Mouse (Mus musculus) megakaryocyte progenitor cell, adult 5-6 weeks (primary cell): ENCODE measurements around the gene Phactr4. TPM values are rescaled to one million over a fixed set of nuclear protein-coding genes. Genes with fewer than 3 reads are reported as not detected.
"Not testable (repeated sequence)": the region's sequence is repeated elsewhere in the genome, so short reads cannot be mapped to it uniquely, and the experiment has no call there.

Experiments
- ATAC-seq: replicated peaks from 2 replicates; pipeline ENCODE4 v1.8.0; 2016; ENCODE audit warnings: mild to moderate bottlenecking, moderate TSS enrichment, inconsistent platforms; ENCODE audit not compliant: poor library complexity
- total RNA-seq, 2 experiments: library from RNA; stranded (forward) in 1 of 2; stranded (reverse) in 1 of 2; fragments of 157-497, 149-512 nt in 1 of 2; fragments of 200-1000 nt in 1 of 2; gene quantifications; 2 replicates each; pipeline versions ENCODE4 v1.2.3 to v1.2.4; 2015 to 2017

Phactr4 gene
- total RNA-seq, 2 experiments from 2014 or later = 8.9 to 28.4 TPM

DNA sequence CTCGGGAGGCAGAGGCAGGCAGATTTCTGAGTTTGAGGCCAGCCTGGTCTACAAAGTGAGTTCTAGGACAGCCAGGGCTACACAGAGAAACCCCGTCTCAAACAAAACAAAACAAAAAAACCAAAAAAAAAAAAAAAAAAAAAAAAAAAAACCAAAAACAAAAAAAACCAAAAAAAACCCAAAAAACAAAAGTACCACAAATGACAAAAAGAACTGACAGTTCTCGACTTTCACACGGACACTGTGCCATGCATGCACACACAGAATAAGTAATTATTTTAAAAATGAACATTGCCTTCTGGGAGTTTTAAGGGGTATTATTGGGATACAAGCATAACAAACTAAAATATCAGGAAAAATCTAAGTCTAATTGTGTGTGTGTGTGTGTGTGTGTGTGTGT, 9.0 kb downstream of the Phactr4 start:
- ATAC-seq = not testable (repeated sequence)

DNA sequence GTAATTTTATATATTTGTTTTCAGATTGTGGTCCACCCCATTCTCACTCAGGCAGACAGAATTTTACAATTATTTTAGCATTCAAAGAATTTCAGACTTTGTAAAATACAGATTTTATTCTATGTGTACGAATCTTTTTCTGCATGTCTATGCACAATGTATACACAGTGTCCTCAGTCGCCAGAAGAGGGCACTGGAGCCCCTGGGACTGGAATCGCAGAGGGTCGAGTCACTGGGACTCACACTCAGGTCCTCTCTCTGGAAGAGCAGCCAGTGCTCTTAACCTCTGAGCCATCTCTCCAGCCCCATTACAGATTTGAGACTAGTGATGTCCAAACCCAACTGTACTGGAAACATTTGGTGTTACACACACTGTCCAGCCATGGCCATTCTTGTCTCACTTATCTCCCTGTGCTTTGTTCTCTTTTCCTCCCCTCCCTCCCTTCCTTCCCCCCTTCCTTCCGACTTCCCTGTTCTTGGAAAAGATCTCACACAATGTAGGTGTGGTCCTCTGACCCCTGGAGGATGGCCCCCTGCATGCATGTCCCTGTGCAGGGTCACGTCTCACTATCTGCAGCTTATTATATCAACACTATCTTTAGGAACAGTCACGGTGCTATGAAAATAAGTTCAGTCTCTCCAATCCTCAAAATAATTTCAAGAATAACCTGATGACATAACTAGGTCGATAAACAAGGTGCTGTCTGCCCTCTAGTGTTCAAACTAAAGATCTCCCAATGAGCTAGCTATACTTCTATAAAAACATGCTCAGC, 10.8 kb downstream of the Phactr4 start:
- ATAC-seq = peak; percentile 92

GRCm38 (mm10) chr4:132409587-132410229, 12.6 kb downstream of the Phactr4 start:
- no peak; the same call in 1 of the 2 replicates for ATAC-seq

- no peak for ATAC-seq
Measured at GRCm38 (mm10) chr4:132406393-132407189, 15.7 kb downstream of the Phactr4 start.

GRCm38 (mm10) chr4:132404588-132404987, 17.7 kb downstream of the Phactr4 start:
- ATAC-seq = no peak

- ATAC-seq = peak; percentile 70
Measured at GRCm38 (mm10) chr4:132403063-132403660, 19.1 kb downstream of the Phactr4 start.

GRCm38 (mm10) chr4:132401016-132401415, 21.3 kb downstream of the Phactr4 start:
- no peak for ATAC-seq

DNA sequence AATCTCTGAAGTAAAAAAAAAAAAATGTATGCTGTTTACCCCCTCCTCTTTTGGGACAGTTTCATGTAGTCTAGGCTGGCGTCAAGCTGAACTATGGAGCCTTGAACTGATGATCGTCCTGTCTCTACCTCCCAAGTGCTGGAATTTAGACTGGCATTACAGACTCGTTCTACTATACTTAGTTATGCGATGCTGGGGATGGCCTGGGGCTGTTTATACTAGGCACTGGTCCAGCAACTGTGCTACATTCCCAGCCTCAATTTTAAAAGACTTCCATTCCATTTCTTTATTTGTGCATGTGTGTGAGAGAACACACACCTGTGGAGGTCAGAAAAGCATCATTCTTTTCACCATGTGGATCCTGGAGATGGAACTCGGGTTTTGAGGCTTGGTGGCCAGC, 23.4 kb downstream of the Phactr4 start:
- ATAC-seq = no peak

GRCm38 (mm10) chr4:132398045-132398774, 24.1 kb downstream of the Phactr4 start:
- ATAC-seq = peak; percentile 92

- ATAC-seq = peak; percentile 49; the same call in 1 of the 2 replicates
Measured at GRCm38 (mm10) chr4:132397120-132397519, 25.2 kb downstream of the Phactr4 start.

DNA sequence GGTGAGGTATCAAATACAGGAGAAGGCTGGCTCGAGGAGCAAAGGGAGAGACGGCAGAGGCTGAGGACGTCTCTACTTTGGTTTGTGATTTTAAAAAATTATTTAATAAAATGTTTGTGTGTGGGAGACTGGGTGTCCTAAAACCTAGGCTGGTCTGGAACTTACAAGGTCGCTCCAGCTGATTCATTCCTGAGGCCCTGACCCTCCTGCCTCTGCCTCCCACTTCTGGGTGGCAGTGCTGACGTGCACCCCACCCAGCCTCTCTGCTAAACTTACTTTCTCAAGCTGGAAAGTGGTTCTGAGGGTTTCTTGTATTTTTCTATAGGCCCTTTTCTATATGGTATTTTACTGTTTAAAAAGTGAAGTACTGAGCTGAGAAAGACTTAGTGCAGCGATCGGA, 26.0 kb downstream of the Phactr4 start:
- ATAC-seq = no peak

GRCm38 (mm10) chr4:132391063-132391740, 31.1 kb downstream of the Phactr4 start:
- peak; percentile 96 for ATAC-seq

GRCm38 (mm10) chr4:132389302-132389701, 33.0 kb downstream of the Phactr4 start:
- no peak for ATAC-seq

DNA sequence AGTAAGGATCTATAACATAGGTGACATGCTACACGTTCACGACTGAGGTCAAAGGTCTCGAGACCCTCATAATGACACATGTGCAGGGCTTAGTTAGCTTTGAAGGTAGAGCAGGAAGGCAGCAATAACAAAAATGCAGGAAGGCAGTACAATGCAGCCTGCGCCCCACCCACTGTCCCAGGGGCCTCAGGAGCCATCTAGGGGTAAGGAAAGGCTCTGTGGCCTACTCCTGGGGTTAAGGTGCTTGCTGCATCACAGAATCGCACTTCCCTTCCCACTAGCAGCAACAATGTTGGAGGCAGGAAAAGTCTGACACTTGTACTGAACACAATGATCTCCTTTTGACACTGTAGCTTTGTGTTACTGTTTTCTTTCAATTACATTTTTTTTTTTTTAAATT, 34.7 kb downstream of the Phactr4 start:
- ATAC-seq = no peak

- no peak for ATAC-seq
Measured at GRCm38 (mm10) chr4:132386846-132387245, 35.4 kb downstream of the Phactr4 start.

GRCm38 (mm10) chr4:132385771-132386410, 36.4 kb downstream of the Phactr4 start:
- ATAC-seq = no peak

GRCm38 (mm10) chr4:132383455-132383854, 38.8 kb downstream of the Phactr4 start:
- no peak for ATAC-seq

DNA sequence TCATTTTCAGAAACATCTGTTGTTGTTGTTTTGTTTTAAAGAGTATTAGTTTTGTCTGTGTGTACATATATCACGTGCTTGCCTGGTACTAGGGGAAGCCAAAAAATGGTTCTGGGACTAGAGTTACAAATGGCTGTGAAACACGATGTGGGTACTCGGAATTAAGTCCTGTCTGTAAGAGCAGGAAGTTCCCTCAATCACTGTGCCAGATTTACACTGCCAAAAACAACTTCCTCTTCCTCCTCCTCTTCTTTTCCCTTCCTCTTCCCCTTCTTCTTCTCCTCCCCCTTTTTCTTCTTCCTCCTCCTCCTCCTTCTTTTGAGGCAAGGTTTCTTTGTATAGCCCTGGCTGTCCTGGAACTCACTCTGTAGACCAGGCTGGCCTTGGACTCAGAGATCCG, 40.0 kb downstream of the Phactr4 start:
- ATAC-seq = no peak

DNA sequence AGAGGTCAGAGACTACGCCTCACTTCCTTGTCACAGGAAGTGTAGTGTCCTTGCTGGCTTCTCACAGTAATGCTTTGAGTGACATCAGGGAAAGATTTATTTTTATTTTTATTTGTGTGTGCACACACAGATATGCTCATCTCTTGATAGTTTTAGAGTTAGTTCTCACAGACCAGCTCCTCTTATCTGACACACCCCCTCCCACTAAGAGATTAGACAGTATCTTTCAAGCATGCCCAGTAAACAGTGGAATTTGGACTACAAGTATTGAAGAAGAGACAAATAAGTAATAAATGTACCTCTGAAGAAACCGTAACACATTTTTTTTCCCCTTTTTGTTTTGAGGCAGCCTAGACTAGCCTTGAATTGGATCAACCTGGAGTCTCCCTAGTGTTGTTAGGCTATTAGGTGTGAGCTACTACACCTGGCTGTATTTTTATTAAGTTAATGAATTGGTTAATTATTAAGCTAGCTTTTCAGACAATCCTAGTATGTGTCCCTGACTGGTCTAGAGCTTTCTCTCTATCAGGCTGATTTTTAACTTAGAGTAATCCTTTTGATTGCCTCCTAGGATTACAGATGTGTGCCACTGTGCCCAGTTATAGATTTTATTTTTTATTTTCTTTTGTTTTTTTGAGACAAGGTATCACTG, 41.2 kb downstream of the Phactr4 start:
- no peak for ATAC-seq
